Mouse (Mus musculus): ENCODE data around the gene Tnxb. TPM values are rescaled to one million over a fixed set of nuclear protein-coding genes. Genes with fewer than 3 reads are reported as not detected.
A peak's percentile ranks its signal among the peaks of the same experiment; 100 is the strongest.

Tnxb gene
- total and polyA plus RNA-seq, 3 experiments, result under 0.01 to 0.08 TPM; not detected in 1

GRCm38 (mm10) chr17:34627093-34627942 is 43.0 kb upstream of the Tnxb start:
- Histone ChIP-seq H3K4me1 (ENCODE audit: insufficient read depth, low read depth, low read length) (peaks cover 33% of the 10 kb centered on the region), H3K27me3 (ENCODE audit: insufficient read depth, low read length) (peaks cover 39% of the 10 kb centered on the region), H3K4me3 (ENCODE audit: low read depth, low read length) (peak overlapping the region; percentile 72), H3K9me3 (replicated peaks) (no peaks in the 10 kb centered on the region), H3K36me3 (replicated peaks) (peaks cover 17% of the 10 kb centered on the region)
- DNase-seq (ENCODE audit: low spot score) (peak; percentile 61), ATAC-seq (ENCODE audit: extremely low read depth, insufficient number of reproducible peaks, low FRiP score, poor library complexity, severe bottlenecking) (peak; percentile 64)
- TF ChIP-seq TAL1 (conservative IDR thresholded peaks at IDR 0.05; ENCODE audit: low read depth, low read length) (no peak), CTCF (IDR thresholded peaks at IDR 0.05; ENCODE audit: low read depth, low read length) (no peak), GATA1 (IDR thresholded peaks at IDR 0.05; ENCODE audit: borderline replicate concordance, low read length) (no peak), GATA2 (IDR thresholded peaks at IDR 0.05; ENCODE audit: borderline replicate concordance, low read depth, low read length) (no peak), POLR2AphosphoS5 (IDR thresholded peaks at IDR 0.05; ENCODE audit: insufficient replicate concordance, low read depth, low read length) (no peak)

GRCm38 (mm10) chr17:34627943-34628643 is 42.2 kb upstream of the Tnxb start, which contains the start of gene Ppt2:
Gene Ppt2, minus strand, starts transcription at chr17:34628510.
- peaks cover 39% of the 10 kb centered on the region for H3K27me3 ChIP-seq (ENCODE audit: insufficient read depth, low read length)
- no peak for ATAC-seq (ENCODE audit: extremely low read depth, insufficient number of reproducible peaks, low FRiP score, poor library complexity, severe bottlenecking)
- DNase-seq (ENCODE audit: low spot score), result no peak
- H3K36me3 ChIP-seq (replicated peaks), result peaks cover 9% of the 10 kb centered on the region
- TF ChIP-seq GATA1 (IDR thresholded peaks at IDR 0.05; ENCODE audit: borderline replicate concordance, low read length), result no peak
- TF ChIP-seq CTCF (IDR thresholded peaks at IDR 0.05; ENCODE audit: low read depth, low read length), result no peak
- no peak for TF ChIP-seq POLR2AphosphoS5 (IDR thresholded peaks at IDR 0.05; ENCODE audit: insufficient replicate concordance, low read depth, low read length)
- no peak for TF ChIP-seq TAL1 (conservative IDR thresholded peaks at IDR 0.05; ENCODE audit: low read depth, low read length)
- no peak for TF ChIP-seq GATA2 (IDR thresholded peaks at IDR 0.05; ENCODE audit: borderline replicate concordance, low read depth, low read length)
- H3K9me3 ChIP-seq (replicated peaks), result no peaks in the 10 kb centered on the region
- peaks cover 26% of the 10 kb centered on the region for H3K4me1 ChIP-seq (ENCODE audit: insufficient read depth, low read depth, low read length)
- H3K4me3 ChIP-seq (ENCODE audit: low read depth, low read length), result peak within 1 kb of the TSS; percentile 72

GRCm38 (mm10) chr17:34628644-34628967 is 41.7 kb upstream of the Tnxb start:
- ATAC-seq (ENCODE audit: extremely low read depth, insufficient number of reproducible peaks, low FRiP score, poor library complexity, severe bottlenecking) (no peak), DNase-seq (ENCODE audit: low spot score) (no peak)
- Histone ChIP-seq H3K9me3 (replicated peaks) (no peaks in the 10 kb centered on the region), H3K4me3 (ENCODE audit: low read depth, low read length) (no peak overlapping the region), H3K36me3 (replicated peaks) (peaks cover 6% of the 10 kb centered on the region), H3K27me3 (ENCODE audit: insufficient read depth, low read length) (peaks cover 44% of the 10 kb centered on the region), H3K4me1 (ENCODE audit: insufficient read depth, low read depth, low read length) (peaks cover 26% of the 10 kb centered on the region)
- TF ChIP-seq GATA2 (IDR thresholded peaks at IDR 0.05; ENCODE audit: borderline replicate concordance, low read depth, low read length), result no peak
- TF ChIP-seq POLR2AphosphoS5 (IDR thresholded peaks at IDR 0.05; ENCODE audit: insufficient replicate concordance, low read depth, low read length), result no peak
- no peak for TF ChIP-seq CTCF (IDR thresholded peaks at IDR 0.05; ENCODE audit: low read depth, low read length)
- no peak for TF ChIP-seq TAL1 (conservative IDR thresholded peaks at IDR 0.05; ENCODE audit: low read depth, low read length)
- TF ChIP-seq GATA1 (IDR thresholded peaks at IDR 0.05; ENCODE audit: borderline replicate concordance, low read length), result no peak

- H3K4me3 ChIP-seq (ENCODE audit: low read depth, low read length), result no peak within 1 kb of the TSS
- peaks cover 6% of the 10 kb centered on the region for H3K36me3 ChIP-seq (replicated peaks)
- ATAC-seq (ENCODE audit: extremely low read depth, insufficient number of reproducible peaks, low FRiP score, poor library complexity, severe bottlenecking) (no peak), DNase-seq (ENCODE audit: low spot score) (no peak)
- H3K4me1 ChIP-seq (ENCODE audit: insufficient read depth, low read depth, low read length), result peaks cover 26% of the 10 kb centered on the region
- H3K9me3 ChIP-seq (replicated peaks), result no peaks in the 10 kb centered on the region
- no peak for TF ChIP-seq GATA2 (IDR thresholded peaks at IDR 0.05; ENCODE audit: borderline replicate concordance, low read depth, low read length)
- peaks cover 47% of the 10 kb centered on the region for H3K27me3 ChIP-seq (ENCODE audit: insufficient read depth, low read length)
Observed at GRCm38 (mm10) chr17:34629221-34629751, 41.0 kb upstream of the Tnxb start, which contains the start of gene Prrt1. Gene Prrt1, plus strand, starts transcription at chr17:34629533.

- no peak overlapping the region for H3K4me3 ChIP-seq (ENCODE audit: low read depth, low read length)
- DNase-seq (ENCODE audit: low spot score), result no peak
- H3K9me3 ChIP-seq (replicated peaks), result no peaks in the 10 kb centered on the region
- TF ChIP-seq TAL1 (conservative IDR thresholded peaks at IDR 0.05; ENCODE audit: low read depth, low read length), result no peak
- no peak for TF ChIP-seq POLR2AphosphoS5 (IDR thresholded peaks at IDR 0.05; ENCODE audit: insufficient replicate concordance, low read depth, low read length)
- no peak for TF ChIP-seq GATA2 (IDR thresholded peaks at IDR 0.05; ENCODE audit: borderline replicate concordance, low read depth, low read length)
- no peak for TF ChIP-seq CTCF (IDR thresholded peaks at IDR 0.05; ENCODE audit: low read depth, low read length)
- TF ChIP-seq GATA1 (IDR thresholded peaks at IDR 0.05; ENCODE audit: borderline replicate concordance, low read length), result no peak
- ATAC-seq (ENCODE audit: extremely low read depth, insufficient number of reproducible peaks, low FRiP score, poor library complexity, severe bottlenecking), result no peak
- H3K4me1 ChIP-seq (ENCODE audit: insufficient read depth, low read depth, low read length), result peaks cover 26% of the 10 kb centered on the region
- peaks cover 47% of the 10 kb centered on the region for H3K27me3 ChIP-seq (ENCODE audit: insufficient read depth, low read length)
- H3K36me3 ChIP-seq (replicated peaks), result peaks cover 6% of the 10 kb centered on the region
Observed at GRCm38 (mm10) chr17:34629796-34630603, 40.3 kb upstream of the Tnxb start.

Measured in G1E (cell line).